Mouse (Mus musculus): ENCODE results near the gene Osbpl3.

- TF ChIP-seq ZNF384 (IDR thresholded peaks at IDR 0.05; ENCODE audit: low read depth, low read length) (no peak), MAFK (IDR thresholded peaks at IDR 0.05; ENCODE audit: insufficient read depth, low read depth, low read length) (no peak)
These were observed 208.2 kb downstream of the Osbpl3 start for GRCm38 (mm10) chr6:50247791-50248190.
